Mouse (Mus musculus): ENCODE measurements around the gene Mief1.

- TF ChIP-seq CTCF (IDR thresholded peaks at IDR 0.05; ENCODE audit: low read depth) (no peak), EP300 (IDR thresholded peaks at IDR 0.05; ENCODE audit: low read depth) (no peak)
Observed at GRCm38 (mm10) chr15:80213688-80214087, 20.1 kb upstream of the Mief1 start.

All from liver, postnatal 0 days (tissue).